Mouse (Mus musculus) embryonic facial prominence, embryonic 10.5 days (tissue): ENCODE results near the gene Spef2. TPM values are rescaled to one million over a fixed set of nuclear protein-coding genes. Genes with fewer than 3 reads are reported as not detected.
"Not testable (repeated sequence)": the region's sequence is repeated elsewhere in the genome, so short reads cannot be mapped to it uniquely, and the experiment has no call there.

Experiments
- DNase-seq: peaks from one replicate; pipeline ENCODE4 v3.0.0-alpha.2; 2017; ENCODE audit warnings: low spot score
- H3K27ac ChIP-seq: fragments of 300-500 bp; sonication (generic); replicated peaks from 2 replicates; pipeline ENCODE4 v1.5.1; 2016; ENCODE audit warnings: mild to moderate bottlenecking
- H3K27me3 ChIP-seq: fragments of 300-500 bp; sonication (generic); replicated peaks from 2 replicates; pipeline ENCODE4 v1.6.1; 2016; ENCODE audit warnings: low read depth, mild to moderate bottlenecking; ENCODE audit not compliant: poor library complexity, severe bottlenecking
- H3K36me3 ChIP-seq: fragments of 300-500 bp; sonication (generic); replicated peaks from 2 replicates; pipeline ENCODE4 v1.6.1; 2016; ENCODE audit warnings: mild to moderate bottlenecking, moderate library complexity
- H3K4me1 ChIP-seq: fragments of 300-500 bp; sonication (generic); 2 replicates; pipeline ENCODE4 v1.6.1; 2016
- H3K4me3 ChIP-seq: fragments of 300-500 bp; sonication (generic); 2 replicates; pipeline ENCODE4 v1.5.1; 2016; ENCODE audit warnings: mild to moderate bottlenecking, moderate library complexity
- H3K9me3 ChIP-seq: fragments of 300-500 bp; sonication (generic); 2 replicates; pipeline ENCODE4 v1.6.1; 2016; ENCODE audit warnings: mild to moderate bottlenecking
- WGBS: fragments of 180-500 bp; shearing (Covaris S2); methylation state at CpG from one replicate; pipeline ENCODE4 v1.1.7; 2016; 5-methylcytosine and 5-hydroxymethylcytosine counted together
- polyA plus RNA-seq: library from polyadenylated mRNA; unstranded; fragments of >200 nt; fragmentation: Nextera tagmentation; extraction: Ambion mirVana; gene quantifications from 2 replicates; pipeline ENCODE4 v1.2.1, GENCODE M21; 2016

The Spef2 gene
- polyA plus RNA-seq, 1 experiment from 2014 or later: 0.27 TPM

- Histone ChIP-seq H3K27ac (no peak overlapping the region), H3K36me3 (no peaks in the 10 kb centered on the region), H3K27me3 (no peaks in the 10 kb centered on the region), H3K9me3 (no peaks in the 10 kb centered on the region), H3K4me3 (no peak overlapping the region), H3K4me1 (no peaks in the 10 kb centered on the region)
- WGBS: 87% methylated on average over 2 of the region's 2 CpGs
- DNase-seq: no peak
Measured at GRCm38 (mm10) chr15:9571896-9572295, 176.8 kb downstream of the Spef2 start.

GRCm38 (mm10) chr15:9567316-9567715 is 181.4 kb downstream of the Spef2 start:
- Histone ChIP-seq H3K36me3 (no peaks in the 10 kb centered on the region), H3K4me3 (no peak overlapping the region), H3K4me1 (no peaks in the 10 kb centered on the region), H3K27ac (no peak overlapping the region), H3K27me3 (no peaks in the 10 kb centered on the region), H3K9me3 (no peaks in the 10 kb centered on the region)
- WGBS: 90% methylated on average over 4 of the region's 4 CpGs
- no peak for DNase-seq

GRCm38 (mm10) chr15:9565396-9565795 is 183.3 kb downstream of the Spef2 start:
- Histone ChIP-seq H3K36me3 (no peaks in the 10 kb centered on the region), H3K9me3 (no peaks in the 10 kb centered on the region), H3K4me3 (no peak overlapping the region), H3K4me1 (no peaks in the 10 kb centered on the region), H3K27me3 (no peaks in the 10 kb centered on the region), H3K27ac (no peak overlapping the region)
- no peak for DNase-seq
- WGBS: 90% methylated on average over 6 of the region's 6 CpGs

- WGBS: 80% methylated on average over 3 of the region's 3 CpGs
- no peak for DNase-seq
Measured at GRCm38 (mm10) chr15:9564156-9564555, 184.5 kb downstream of the Spef2 start.

GRCm38 (mm10) chr15:9557264-9557663 is 191.4 kb downstream of the Spef2 start:
- not testable (repeated sequence) for H3K27ac ChIP-seq, H3K36me3 ChIP-seq, H3K27me3 ChIP-seq, H3K4me3 ChIP-seq, H3K9me3 ChIP-seq, DNase-seq, H3K4me1 ChIP-seq
- WGBS: 93% methylated on average over 15 of the region's 15 CpGs

More at GRCm38 (mm10) chr15:9564156-9564555, 184.5 kb downstream of the Spef2 start:
- Histone ChIP-seq H3K4me1 (no peaks in the 10 kb centered on the region), H3K9me3 (no peaks in the 10 kb centered on the region), H3K27ac (no peak overlapping the region), H3K36me3 (no peaks in the 10 kb centered on the region), H3K27me3 (no peaks in the 10 kb centered on the region), H3K4me3 (no peak overlapping the region)

- no peaks in the 10 kb centered on the region for H3K4me1 ChIP-seq
- 85% methylated on average over 2 of the region's 2 CpGs for WGBS
- no peak for DNase-seq
- no peaks in the 10 kb centered on the region for H3K36me3 ChIP-seq
- no peak overlapping the region for H3K27ac ChIP-seq
- H3K9me3 ChIP-seq: no peaks in the 10 kb centered on the region
- H3K4me3 ChIP-seq: no peak overlapping the region
- H3K27me3 ChIP-seq: no peaks in the 10 kb centered on the region
Measured at GRCm38 (mm10) chr15:9548951-9549350, 199.7 kb downstream of the Spef2 start.

- H3K27me3 ChIP-seq: no peaks in the 10 kb centered on the region
- no peak overlapping the region for H3K27ac ChIP-seq
- H3K4me3 ChIP-seq: no peak overlapping the region
- no peak for DNase-seq
- no peaks in the 10 kb centered on the region for H3K9me3 ChIP-seq
- WGBS: 81% methylated on average over 1 of the region's 1 CpGs
- H3K36me3 ChIP-seq: no peaks in the 10 kb centered on the region
- H3K4me1 ChIP-seq: no peaks in the 10 kb centered on the region
Measured at GRCm38 (mm10) chr15:9535200-9535599, 213.5 kb downstream of the Spef2 start.

- no peak overlapping the region for H3K27ac ChIP-seq
- no peaks in the 10 kb centered on the region for H3K27me3 ChIP-seq
- no peaks in the 10 kb centered on the region for H3K36me3 ChIP-seq
- H3K4me1 ChIP-seq: no peaks in the 10 kb centered on the region
- no peak for DNase-seq
- no peak overlapping the region for H3K4me3 ChIP-seq
- H3K9me3 ChIP-seq: no peaks in the 10 kb centered on the region
- WGBS: 90% methylated on average over 3 of the region's 3 CpGs
Measured at GRCm38 (mm10) chr15:9533356-9533902, 215.2 kb downstream of the Spef2 start.

GRCm38 (mm10) chr15:9530076-9530475 is 218.6 kb downstream of the Spef2 start, which contains the start of gene Il7r:
TSS of gene Il7r (minus strand) at chr15:9530176.
- no peak within 1 kb of the TSS for H3K27ac ChIP-seq
- H3K9me3 ChIP-seq: no peaks in the 10 kb centered on the region
- 82% methylated on average over 4 of the region's 4 CpGs for WGBS
- H3K36me3 ChIP-seq: no peaks in the 10 kb centered on the region
- DNase-seq: no peak
- no peaks in the 10 kb centered on the region for H3K4me1 ChIP-seq
- no peak within 1 kb of the TSS for H3K4me3 ChIP-seq
- no peaks in the 10 kb centered on the region for H3K27me3 ChIP-seq

GRCm38 (mm10) chr15:9529646-9530045 is 219.0 kb downstream of the Spef2 start:
- H3K36me3 ChIP-seq: no peaks in the 10 kb centered on the region
- WGBS: 80% methylated on average over 3 of the region's 3 CpGs
- no peak overlapping the region for H3K27ac ChIP-seq
- H3K4me3 ChIP-seq: no peak overlapping the region
- H3K4me1 ChIP-seq: no peaks in the 10 kb centered on the region
- no peaks in the 10 kb centered on the region for H3K9me3 ChIP-seq
- H3K27me3 ChIP-seq: no peaks in the 10 kb centered on the region
- DNase-seq: no peak

Other genes starting within 250 kb of the Spef2 start
- gene Il7r, start 218.7 kb downstream of the Spef2 start, polyA plus RNA-seq: not detected in 2 replicates